Mouse (Mus musculus) forebrain, embryonic 11.5 days (tissue): ENCODE data around the gene Sh3bgrl3. TPM values are rescaled to one million over a fixed set of nuclear protein-coding genes. Genes with fewer than 3 reads are reported as not detected.

Experiments
- ATAC-seq: fragments of 200-750 bp; cut with Nextera tagmentation; replicated peaks from 2 replicates; pipeline ENCODE4 v1.8.0; 2017; ENCODE audit warnings: moderate TSS enrichment; ENCODE audit not compliant: low FRiP score
- DNase-seq: peaks from one replicate; pipeline ENCODE4 v3.0.0-alpha.2; 2017; ENCODE audit warnings: low spot score
- H3K27ac ChIP-seq: fragments of 300-500 bp; sonication (generic); 2 replicates; pipeline ENCODE4 v1.5.1; 2014; ENCODE audit warnings: low read depth, low read length
- H3K27me3 ChIP-seq: fragments of 300-500 bp; sonication (generic); 2 replicates; pipeline ENCODE4 v1.6.1; 2014; ENCODE audit warnings: mild to moderate bottlenecking, low read length, mixed read lengths; ENCODE audit not compliant: control insufficient read depth, insufficient read depth
- H3K36me3 ChIP-seq: fragments of 300-500 bp; sonication (generic); 2 replicates; pipeline ENCODE4 v1.6.1; 2014; ENCODE audit warnings: mild to moderate bottlenecking, low read length, moderate library complexity, mixed read lengths; ENCODE audit not compliant: control insufficient read depth, insufficient read depth
- H3K4me1 ChIP-seq: fragments of 300-500 bp; sonication (generic); replicated peaks from 2 replicates; pipeline ENCODE4 v1.6.1; 2014; ENCODE audit warnings: low read length, mixed read lengths; ENCODE audit not compliant: control insufficient read depth, insufficient read depth
- H3K4me2 ChIP-seq: fragments of 300-500 bp; sonication (generic); 2 replicates; pipeline ENCODE4 v1.6.1; 2014; ENCODE audit warnings: low read depth, mild to moderate bottlenecking, low read length, moderate library complexity, mixed read lengths; ENCODE audit not compliant: severe bottlenecking
- H3K4me3 ChIP-seq: fragments of 300-500 bp; sonication (generic); 2 replicates; pipeline ENCODE4 v1.5.1; 2014; ENCODE audit warnings: low read depth, low read length
- H3K9ac ChIP-seq: fragments of 300-500 bp; sonication (generic); 2 replicates; pipeline ENCODE4 v1.6.1; 2014; ENCODE audit warnings: low read length
- H3K9me3 ChIP-seq: fragments of 300-500 bp; sonication (generic); 2 replicates; pipeline ENCODE4 v1.6.1; 2016; ENCODE audit warnings: low read length, mixed read lengths; ENCODE audit not compliant: control insufficient read depth
- WGBS: fragments of 180-500 bp; shearing (Covaris S2); extraction: QIAGEN DNeasy Blood & Tissue Kit; methylation state at CpG from one replicate; pipeline ENCODE4 v1.1.7; 2014; 5-methylcytosine and 5-hydroxymethylcytosine counted together
- polyA plus RNA-seq: library from polyadenylated mRNA; unstranded; fragments of >200 nt; fragmentation: Nextera tagmentation; extraction: Ambion mirVana; gene quantifications from 2 replicates; pipeline ENCODE4 v1.2.1, GENCODE M21; 2014

Sh3bgrl3 gene
- polyA plus RNA-seq, 1 experiment from 2014 or later: 264 TPM

DNA sequence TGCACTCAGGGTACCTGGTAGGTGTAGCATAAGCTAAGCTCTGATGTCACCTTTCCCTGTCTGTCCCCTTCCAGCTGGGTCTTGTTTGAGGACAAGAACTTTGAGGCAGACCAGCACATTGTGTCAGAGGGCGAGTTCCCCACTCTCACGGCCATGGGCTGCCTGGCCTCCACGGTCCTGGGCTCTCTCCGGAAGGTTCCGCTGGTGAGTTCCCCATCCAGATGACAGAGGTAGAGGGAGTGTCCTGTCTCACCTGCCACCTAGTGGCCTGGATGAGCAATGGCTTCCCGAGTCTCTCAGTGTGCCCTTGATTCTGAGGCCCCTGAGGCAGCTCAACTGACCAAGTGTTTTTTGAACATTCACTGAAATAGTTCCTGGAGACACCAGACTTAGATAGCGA, 41.2 kb downstream of the Sh3bgrl3 start:
- no peak overlapping the region for H3K27ac ChIP-seq
- DNase-seq (peak; percentile 64), ATAC-seq (no peak)
- H3K4me2 ChIP-seq: no peak overlapping the region
- no peak overlapping the region for H3K4me3 ChIP-seq
- H3K9ac ChIP-seq: no peak overlapping the region
- no peaks in the 10 kb centered on the region for H3K4me1 ChIP-seq
- no peaks in the 10 kb centered on the region for H3K27me3 ChIP-seq
- WGBS: 47% methylated on average over 7 of the region's 7 CpGs
- H3K36me3 ChIP-seq: no peaks in the 10 kb centered on the region
- H3K9me3 ChIP-seq: peaks cover 3% of the 10 kb centered on the region; the same call in 1 of the 2 replicates

DNA sequence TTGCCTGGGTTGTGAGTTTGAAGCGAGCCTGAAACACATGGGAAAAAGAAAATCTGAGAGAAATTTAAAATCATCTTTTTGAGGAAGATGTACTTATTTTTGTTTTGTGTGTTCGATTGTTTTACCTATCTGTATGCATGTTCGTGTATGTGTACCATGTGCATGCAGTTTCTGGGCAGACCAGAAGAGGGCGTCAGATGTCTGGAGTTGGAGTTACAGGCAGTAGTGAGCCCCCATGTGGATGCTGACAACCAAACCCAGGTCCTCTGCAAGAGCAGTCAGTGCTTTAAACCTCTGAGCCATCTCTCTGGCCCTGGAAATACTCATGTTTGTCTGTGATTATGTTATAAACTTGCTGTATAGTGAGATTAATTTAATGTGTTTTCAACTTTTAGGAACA, 43.6 kb downstream of the Sh3bgrl3 start:
- WGBS: 88% methylated on average over 4 of the region's 4 CpGs
- ATAC-seq (no peak), DNase-seq (no peak)
- Histone ChIP-seq H3K4me2 (no peak overlapping the region), H3K27me3 (0 out of 2 replicates have a peak, but pooled peaks cover 2% of the 10 kb centered on the region), H3K36me3 (no peaks in the 10 kb centered on the region), H3K4me3 (no peak overlapping the region), H3K9me3 (peaks cover 3% of the 10 kb centered on the region; the same call in 1 of the 2 replicates), H3K4me1 (peaks cover 4% of the 10 kb centered on the region; the same call in 1 of the 2 replicates), H3K27ac (no peak overlapping the region), H3K9ac (no peak overlapping the region)

DNA sequence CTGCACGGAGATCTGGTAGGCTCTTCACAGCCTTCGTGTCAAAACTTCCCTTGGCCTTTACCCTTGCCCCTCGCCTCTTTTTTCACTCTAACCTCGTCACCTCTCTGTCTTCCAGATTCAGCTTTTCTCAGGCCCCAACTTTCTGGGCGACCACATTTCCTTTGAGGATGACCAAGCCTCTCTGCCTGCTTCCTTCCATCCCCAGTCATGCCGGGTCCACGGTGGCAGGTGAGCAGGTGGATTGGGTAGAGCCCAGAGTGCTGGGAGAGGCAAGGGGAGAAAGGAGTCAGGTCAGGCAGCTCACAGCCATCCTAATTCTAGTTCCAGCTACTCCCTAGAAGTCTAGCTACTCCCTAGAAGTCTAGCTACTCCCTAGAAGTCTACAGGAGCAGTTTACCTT, 46.1 kb downstream of the Sh3bgrl3 start:
- H3K4me1 ChIP-seq: peaks cover 4% of the 10 kb centered on the region; the same call in 1 of the 2 replicates
- no peak for DNase-seq
- no peak overlapping the region for H3K27ac ChIP-seq
- H3K9ac ChIP-seq: no peak overlapping the region
- peaks cover 3% of the 10 kb centered on the region; the same call in 1 of the 2 replicates for H3K9me3 ChIP-seq
- H3K4me2 ChIP-seq: peak overlapping the region; percentile 87
- H3K36me3 ChIP-seq: no peaks in the 10 kb centered on the region
- 11% methylated on average over 7 of the region's 7 CpGs for WGBS
- peak overlapping the region; percentile 42 for H3K4me3 ChIP-seq
- H3K27me3 ChIP-seq: 0 out of 2 replicates have a peak, but pooled peaks cover 2% of the 10 kb centered on the region
- no peak for ATAC-seq

DNA sequence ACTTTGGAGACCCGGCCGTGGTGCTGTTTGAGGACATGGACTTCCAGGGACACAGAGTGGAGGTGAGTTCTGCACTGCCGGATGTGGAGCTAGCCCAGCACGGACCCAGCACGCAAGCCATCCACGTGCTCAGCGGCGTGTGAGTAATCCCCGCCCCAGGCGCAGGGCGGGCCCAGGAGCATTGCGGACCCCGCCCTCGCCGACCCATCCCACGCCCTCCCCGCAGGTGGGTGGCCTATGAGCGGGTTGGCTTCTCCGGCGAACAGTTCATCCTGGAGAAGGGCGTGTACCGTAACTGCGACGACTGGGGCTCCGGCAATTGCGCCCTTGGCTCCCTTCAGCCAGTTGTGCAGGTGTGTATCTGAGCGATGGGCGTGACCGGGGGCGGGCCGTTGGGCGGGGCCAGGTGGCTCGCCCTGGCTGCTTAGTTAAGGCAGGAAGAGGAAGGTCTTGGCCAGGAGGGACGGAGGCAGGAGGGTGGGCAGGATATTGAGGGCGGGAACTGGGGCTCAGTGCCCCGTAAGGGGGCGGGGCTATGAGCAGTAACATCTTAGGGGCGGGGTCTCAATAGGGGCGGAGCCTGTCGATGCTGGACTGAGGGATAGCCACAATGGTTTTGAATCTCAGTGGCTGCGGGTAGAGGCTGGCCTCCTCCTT, 46.7 kb downstream of the Sh3bgrl3 start:
- WGBS: 2% methylated on average over 41 of the region's 41 CpGs
- Histone ChIP-seq H3K36me3 (no peaks in the 10 kb centered on the region), H3K9ac (peak overlapping the region; percentile 12; the same call in 1 of the 2 replicates), H3K4me1 (peaks cover 4% of the 10 kb centered on the region; the same call in 1 of the 2 replicates), H3K27ac (no peak overlapping the region), H3K27me3 (0 out of 2 replicates have a peak, but pooled peaks cover 2% of the 10 kb centered on the region), H3K4me3 (peak overlapping the region; percentile 42), H3K4me2 (peak overlapping the region; percentile 87), H3K9me3 (peaks cover 3% of the 10 kb centered on the region; the same call in 1 of the 2 replicates)
- DNase-seq: peak; percentile 84
- ATAC-seq: peak; percentile 77

DNA sequence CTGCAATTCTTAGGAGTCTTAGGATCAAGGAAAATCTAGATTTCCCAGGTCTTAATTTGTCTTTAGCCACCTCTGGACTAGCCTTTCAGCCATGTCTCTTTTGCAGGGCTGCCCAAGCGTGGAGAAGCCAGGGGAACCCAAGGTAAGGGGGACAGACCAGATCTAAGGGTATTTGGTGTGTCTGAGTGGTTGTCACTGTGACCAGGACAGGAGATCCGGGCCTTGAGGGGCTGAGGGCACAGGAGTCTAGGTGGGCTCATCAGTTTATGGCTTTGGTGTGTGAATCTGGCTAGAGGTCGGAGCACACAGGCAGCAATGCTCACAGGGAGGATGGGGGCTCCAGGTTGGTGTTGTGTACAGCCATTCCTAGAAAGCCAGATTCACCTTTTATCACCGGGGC, 47.9 kb downstream of the Sh3bgrl3 start:
- Histone ChIP-seq H3K4me1 (peaks cover 4% of the 10 kb centered on the region; the same call in 1 of the 2 replicates), H3K27me3 (0 out of 2 replicates have a peak, but pooled peaks cover 2% of the 10 kb centered on the region), H3K27ac (no peak overlapping the region), H3K9ac (no peak overlapping the region), H3K4me3 (no peak overlapping the region), H3K36me3 (no peaks in the 10 kb centered on the region), H3K4me2 (no peak overlapping the region), H3K9me3 (peaks cover 3% of the 10 kb centered on the region; the same call in 1 of the 2 replicates)
- WGBS: 88% methylated on average over 4 of the region's 4 CpGs
- DNase-seq (no peak), ATAC-seq (no peak)

DNA sequence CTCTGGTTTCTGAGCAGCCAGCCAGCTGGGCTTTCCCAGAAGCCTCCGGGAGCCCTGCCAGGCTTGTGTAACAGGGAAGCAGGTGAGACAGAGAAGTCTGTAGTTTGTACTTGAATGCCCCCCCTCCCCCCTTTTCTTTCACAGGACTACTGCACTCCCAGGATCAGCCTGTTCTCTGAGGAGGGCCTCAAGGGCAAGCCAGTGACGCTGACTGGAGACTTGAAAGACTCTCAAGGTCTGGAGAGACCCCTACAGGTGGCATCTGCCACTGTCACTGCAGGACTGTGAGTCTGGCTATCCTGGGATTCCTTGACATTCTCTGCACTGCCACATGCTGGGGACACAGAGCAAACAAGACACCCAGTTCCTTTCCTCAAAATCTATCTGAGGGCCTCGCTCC, 49.9 kb downstream of the Sh3bgrl3 start:
- ATAC-seq (0 out of 2 replicates have a peak, but pooled peaks have one; percentile 27), DNase-seq (peak; percentile 82)
- Histone ChIP-seq H3K9ac (no peak overlapping the region), H3K27ac (no peak overlapping the region), H3K4me1 (peaks cover 4% of the 10 kb centered on the region; the same call in 1 of the 2 replicates), H3K36me3 (no peaks in the 10 kb centered on the region), H3K9me3 (no peaks in the 10 kb centered on the region), H3K4me3 (no peak overlapping the region), H3K27me3 (0 out of 2 replicates have a peak, but pooled peaks cover 2% of the 10 kb centered on the region), H3K4me2 (no peak overlapping the region)
- WGBS: 28% methylated on average over 3 of the region's 3 CpGs

Other genes starting within 250 kb of the Sh3bgrl3 start
- 31.5 and 32.2 TPM in 2 replicates for gene Rps6ka1, start 241.0 kb downstream of the Sh3bgrl3 start, polyA plus RNA-seq
- gene Hmgn2, start 160.1 kb downstream of the Sh3bgrl3 start, polyA plus RNA-seq: 4,212 and 4,469 TPM in 2 replicates
- 41.9 and 46.5 TPM in 2 replicates for gene Dhdds, start 127.9 kb downstream of the Sh3bgrl3 start, polyA plus RNA-seq
- 1.6 and 2.3 TPM in 2 replicates for gene Lin28a, start 109.9 kb downstream of the Sh3bgrl3 start, polyA plus RNA-seq
- not detected in 2 replicates for gene Zfp683, start 75.0 kb downstream of the Sh3bgrl3 start, polyA plus RNA-seq
- gene Crybg2, start 68.0 kb downstream of the Sh3bgrl3 start, polyA plus RNA-seq: 1.9 and 2.5 TPM in 2 replicates
- gene Cd52, start 33.7 kb downstream of the Sh3bgrl3 start, polyA plus RNA-seq: 2.5 and 2.6 TPM in 2 replicates
- gene Ubxn11, start 26.2 kb downstream of the Sh3bgrl3 start, polyA plus RNA-seq: 6.6 and 7.0 TPM in 2 replicates
- gene Cep85, start 58.3 kb upstream of the Sh3bgrl3 start, polyA plus RNA-seq: 30.1 and 33.8 TPM in 2 replicates
- not detected in 2 replicates for gene Gm7534, start 74.2 kb upstream of the Sh3bgrl3 start, polyA plus RNA-seq
- not detected in 2 replicates for gene Catsper4, start 98.6 kb upstream of the Sh3bgrl3 start, polyA plus RNA-seq
- gene Cnksr1, start 109.6 kb upstream of the Sh3bgrl3 start, polyA plus RNA-seq: 0.24 and 0.45 TPM in 2 replicates
- 0.64 and 0.77 TPM in 2 replicates for gene E130218I03Rik, start 114.9 kb upstream of the Sh3bgrl3 start, polyA plus RNA-seq
- 17.8 and 18.0 TPM in 2 replicates for gene Zfp593, start 116.8 kb upstream of the Sh3bgrl3 start, polyA plus RNA-seq
- 0.63 TPM in 1 of 2 replicates, not detected in the other for gene Gm30191, start 118.1 kb upstream of the Sh3bgrl3 start, polyA plus RNA-seq
- 4.8 and 5.2 TPM in 2 replicates for gene Grrp1, start 125.3 kb upstream of the Sh3bgrl3 start, polyA plus RNA-seq
- 26.7 and 31.2 TPM in 2 replicates for gene Pdik1l, start 159.1 kb upstream of the Sh3bgrl3 start, polyA plus RNA-seq
- gene Trim63, start 186.3 kb upstream of the Sh3bgrl3 start, polyA plus RNA-seq: 0.13 TPM in 1 of 2 replicates, not detected in the other
- not detected in 2 replicates for gene Slc30a2, start 214.4 kb upstream of the Sh3bgrl3 start, polyA plus RNA-seq